Mouse (Mus musculus) lung, postnatal 0 days (tissue): ENCODE results near the gene Chst10.

Source experiments
- CTCF ChIP-seq: IDR thresholded peaks from 2 replicates; pipeline ENCODE4 v1.5.1; 2016; ENCODE audit warnings: antibody characterized with exemption, mild to moderate bottlenecking
- EP300 ChIP-seq: IDR thresholded peaks from 2 replicates; pipeline ENCODE4 v1.6.1; 2016; ENCODE audit warnings: antibody characterized with exemption, mild to moderate bottlenecking, control low read depth

DNA sequence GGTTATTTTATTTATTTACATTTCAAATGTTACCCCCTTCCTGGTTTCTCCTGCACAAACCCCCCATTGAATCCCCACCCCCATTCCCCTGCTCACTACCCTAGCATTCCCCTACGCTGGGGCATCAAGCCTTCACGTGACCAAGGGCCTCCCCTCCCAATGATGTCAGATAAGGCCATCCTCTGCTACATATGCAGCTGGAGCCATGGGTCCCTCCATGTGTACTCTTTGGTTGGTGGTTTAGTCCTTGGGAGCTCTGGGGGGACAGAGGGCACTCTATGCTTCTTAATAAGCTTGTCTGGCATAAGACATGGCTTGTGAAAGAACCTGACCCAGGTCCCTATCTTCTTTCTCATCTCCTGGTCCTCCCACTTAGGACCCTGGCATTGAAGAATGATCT lies 11.4 kb downstream of the Chst10 start:
- no peak for TF ChIP-seq CTCF
- TF ChIP-seq EP300: no peak
